Comparison of ENCODE assay signal across 9 mouse cellular contexts in the genomic region with DNA sequence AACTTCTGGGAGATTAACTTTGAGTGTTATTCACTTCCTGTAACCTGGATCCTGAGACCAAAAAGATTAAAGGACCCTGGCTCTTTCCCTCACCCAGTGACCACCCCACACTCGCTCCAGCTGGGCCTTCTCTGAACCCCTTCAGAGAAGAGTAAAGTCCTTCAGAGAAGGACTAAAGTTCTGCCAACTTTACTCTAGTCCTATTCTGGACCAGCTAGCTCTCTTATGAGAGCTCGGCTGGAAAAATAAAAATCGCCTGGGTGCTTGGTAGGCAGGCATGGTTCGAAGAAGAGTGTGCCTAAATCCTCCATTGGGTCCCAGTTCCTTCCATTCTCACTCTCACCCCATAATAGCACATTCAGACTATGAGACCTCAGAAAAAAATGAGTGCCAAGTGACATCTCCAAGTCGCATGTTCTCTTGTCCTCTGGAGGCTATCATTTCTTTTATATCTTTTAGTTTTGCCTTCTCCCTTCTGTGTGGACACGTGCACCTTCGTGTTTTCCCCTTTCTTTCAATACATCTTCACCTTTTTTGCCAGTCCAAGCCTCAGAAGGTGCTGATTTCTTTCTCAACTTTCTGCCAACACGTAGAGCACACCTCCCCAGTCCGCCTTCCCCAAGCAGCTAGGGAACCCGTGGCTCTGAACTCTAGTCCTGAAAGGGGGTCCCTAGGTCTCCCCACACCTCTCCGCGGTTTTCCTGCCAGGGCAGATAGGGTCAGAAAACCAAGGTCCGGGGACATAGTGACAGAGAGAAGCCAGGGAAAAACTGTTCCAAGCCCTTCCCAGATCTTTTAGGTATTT.
DNase-seq lines count a peak whose midpoint lies in the region; ATAC-seq lines count a peak whose summit lies in the region.
"Had no signal": no experiment of that assay in that cellular context is flagged by ENCODE, and none has a peak within 500 bp of the region (broad histone marks: within the 10 kb centered on the region; RNA-seq: fewer than 3 reads in every experiment).

No protein-coding gene starts in this region.

- no peaks in the 10 kb centered on the region for H3K36me3 ChIP-seq in forebrain, embryonic 13.5 days (ENCODE audit: poor library complexity, severe bottlenecking)
- H3K36me3 ChIP-seq in midbrain, embryonic 10.5 days: no peaks in the 10 kb centered on the region

- H3K4me2 ChIP-seq in forebrain, embryonic 13.5 days: peak overlapping the region; percentile 79

- 0 out of 2 replicates have a peak overlapping the region, but pooled peaks have one; percentile 8 for H3K4me3 ChIP-seq in forebrain, embryonic 13.5 days
- H3K4me3 ChIP-seq in midbrain, embryonic 10.5 days: no peak overlapping the region

- no peaks in the 10 kb centered on the region for H3K9me3 ChIP-seq in forebrain, embryonic 13.5 days (replicated peaks)
- no peaks in the 10 kb centered on the region for H3K9me3 ChIP-seq in midbrain, embryonic 10.5 days (replicated peaks)

- peaks cover 42% of the 10 kb centered on the region for H3K4me1 ChIP-seq in forebrain, embryonic 13.5 days
- H3K4me1 ChIP-seq in midbrain, embryonic 10.5 days: peaks cover 59% of the 10 kb centered on the region

- H3K27me3 ChIP-seq in forebrain, embryonic 13.5 days: no peaks in the 10 kb centered on the region
- H3K27me3 ChIP-seq in midbrain, embryonic 10.5 days (ENCODE audit: low read depth, poor library complexity, severe bottlenecking): peaks cover 76% of the 10 kb centered on the region

- peak overlapping the region; percentile 92 for H3K9ac ChIP-seq in forebrain, embryonic 13.5 days

- 10% methylated on average over 13 of the region's 13 CpGs for WGBS in forebrain, embryonic 13.5 days
- 4% methylated on average over 13 of the region's 13 CpGs for WGBS in midbrain, embryonic 10.5 days

- peak; percentile 7 for DNase-seq in thymus, postnatal 4 days
- DNase-seq in thymus, postnatal 14 days: no peak
- DNase-seq in midbrain, embryonic 10.5 days (ENCODE audit: low spot score): peak; percentile 23
- no peak for DNase-seq in spleen, postnatal 10 days (ENCODE audit: low spot score in 2 of 2)
- DNase-seq: kidney, adult 8-10 months; lung, adult 18-20 months had no signal

- no peak for ATAC-seq in forebrain, embryonic 13.5 days
- no peak for ATAC-seq in monocyte, adult 5-6 weeks (replicated peaks; ENCODE audit: insufficient number of reproducible peaks, low FRiP score, low TSS enrichment, poor library complexity, severe bottlenecking)
- ATAC-seq in frontal cortex, adult (ENCODE audit: low TSS enrichment): no peak

- H3K27ac ChIP-seq in forebrain, embryonic 13.5 days: peak overlapping the region; percentile 99
- peak overlapping the region; percentile 89 for H3K27ac ChIP-seq in midbrain, embryonic 10.5 days (replicated peaks)

Comparison
In these comparisons a context has a peak if more than half of its experiments do, and no peak if none do; other contexts are left out.
1. DNase-seq: peak in thymus, postnatal 4 days (single experiment) and midbrain, embryonic 10.5 days (single experiment); none in thymus, postnatal 14 days (single experiment) and spleen, postnatal 10 days (0 of 2).